Mouse (Mus musculus) megakaryocyte, embryonic 14.5 days (primary cell): ENCODE results near the gene Sgcd.

ENCODE experiments used
- FLI1 ChIP-seq: IDR thresholded peaks from 2 replicates; pipeline ENCODE4 v1.6.1; 2012; ENCODE audit warnings: low read length, inconsistent platforms, mixed read lengths
- GATA1 ChIP-seq: IDR thresholded peaks from 3 replicates; pipeline ENCODE4 v1.6.1; 2012; ENCODE audit warnings: mixed read lengths, low read length, inconsistent platforms, borderline replicate concordance

DNA sequence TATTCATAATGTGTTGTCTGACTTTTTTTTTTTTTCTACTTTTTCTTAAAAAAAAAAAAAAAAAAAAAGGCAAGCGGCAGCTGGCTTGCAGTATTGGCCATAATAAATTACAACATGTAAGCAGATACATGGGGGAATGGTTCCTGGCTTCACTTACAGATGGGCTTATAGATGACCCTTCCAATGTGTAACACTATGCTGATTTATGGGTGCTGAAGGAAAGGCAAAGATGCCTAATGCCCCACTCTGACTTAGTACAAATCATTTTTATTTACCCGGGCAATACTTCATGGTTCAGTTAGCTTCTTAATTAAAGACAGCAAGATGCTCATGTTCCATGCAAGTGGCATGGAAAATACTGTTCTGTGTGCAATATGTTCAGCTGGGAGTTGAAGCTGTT, 800.2 kb downstream of the Sgcd start:
- TF ChIP-seq GATA1, result no peak
- no peak for TF ChIP-seq FLI1
